Comparison of ENCODE assay signal across 19 mouse cellular contexts in genomic region chr3:16929846-16930245, GRCm38 (mm10).
DNase-seq lines count a peak whose midpoint lies in the region; ATAC-seq lines count a peak whose summit lies in the region.
"Had no signal": no experiment of that assay in that cellular context is flagged by ENCODE, and none has a peak within 500 bp of the region (broad histone marks: within the 10 kb centered on the region; RNA-seq: fewer than 3 reads in every experiment).

No protein-coding gene starts in this region.

- ATAC-seq in forebrain, embryonic 11.5 days (replicated peaks; ENCODE audit: low FRiP score): peak; percentile 40; the same call in 1 of the 2 replicates
- 0 out of 2 replicates have a peak, but pooled peaks have one; percentile 5 for ATAC-seq in hindbrain, embryonic 13.5 days (ENCODE audit: low FRiP score)
- ATAC-seq in hindbrain, embryonic 14.5 days (ENCODE audit: low FRiP score): no peak
- peak; percentile 37; the same call in 1 of the 2 replicates for ATAC-seq in neural tube, embryonic 15.5 days (ENCODE audit: low FRiP score)
- peak; percentile 38; the same call in 1 of the 2 replicates for ATAC-seq in midbrain, embryonic 16.5 days
- ATAC-seq: CD4-positive, CD25-positive, alpha-beta regulatory T cell, adult 4 months; intestine, embryonic 15.5 days had no signal

- H3K4me3 ChIP-seq in forebrain, embryonic 11.5 days (ENCODE audit: low read depth, low read length): no peak overlapping the region
- no peak overlapping the region for H3K4me3 ChIP-seq in forebrain, embryonic 10.5 days
- H3K4me3 ChIP-seq in hindbrain, embryonic 13.5 days: no peak overlapping the region
- no peak overlapping the region for H3K4me3 ChIP-seq in hindbrain, embryonic 14.5 days (replicated peaks; ENCODE audit: low read length)
- no peak overlapping the region for H3K4me3 ChIP-seq in neural tube, embryonic 15.5 days (replicated peaks)
- no peak overlapping the region for H3K4me3 ChIP-seq in midbrain, embryonic 16.5 days (ENCODE audit: low read depth, low read length)
- H3K4me3 ChIP-seq: embryonic facial prominence, embryonic 13.5 days; heart, embryonic 10.5 days; intestine, embryonic 15.5 days had no signal

- no peaks in the 10 kb centered on the region for H3K9me3 ChIP-seq in forebrain, embryonic 11.5 days (ENCODE audit: control insufficient read depth, low read length)
- H3K9me3 ChIP-seq in forebrain, embryonic 10.5 days: no peaks in the 10 kb centered on the region
- no peaks in the 10 kb centered on the region for H3K9me3 ChIP-seq in hindbrain, embryonic 13.5 days
- peaks cover 6% of the 10 kb centered on the region; the same call in 1 of the 2 replicates for H3K9me3 ChIP-seq in hindbrain, embryonic 14.5 days (ENCODE audit: control insufficient read depth, low read length)
- H3K9me3 ChIP-seq in neural tube, embryonic 15.5 days (replicated peaks): no peaks in the 10 kb centered on the region
- H3K9me3 ChIP-seq in midbrain, embryonic 16.5 days (replicated peaks; ENCODE audit: control insufficient read depth, low read length, poor library complexity, severe bottlenecking): no peaks in the 10 kb centered on the region
- H3K9me3 ChIP-seq: embryonic facial prominence, embryonic 13.5 days; G1E; heart, embryonic 10.5 days; intestine, embryonic 15.5 days had no signal

- no peaks in the 10 kb centered on the region for H3K36me3 ChIP-seq in forebrain, embryonic 11.5 days (ENCODE audit: control insufficient read depth, insufficient read depth, low read length)
- H3K36me3 ChIP-seq in forebrain, embryonic 10.5 days (replicated peaks): no peaks in the 10 kb centered on the region
- H3K36me3 ChIP-seq in hindbrain, embryonic 13.5 days: no peaks in the 10 kb centered on the region
- no peaks in the 10 kb centered on the region for H3K36me3 ChIP-seq in hindbrain, embryonic 14.5 days (replicated peaks; ENCODE audit: control insufficient read depth, insufficient read depth)
- no peaks in the 10 kb centered on the region for H3K36me3 ChIP-seq in neural tube, embryonic 15.5 days
- H3K36me3 ChIP-seq in midbrain, embryonic 16.5 days (ENCODE audit: control insufficient read depth, insufficient read depth, low read length): no peaks in the 10 kb centered on the region
- H3K36me3 ChIP-seq: embryonic facial prominence, embryonic 13.5 days; G1E; heart, embryonic 10.5 days; intestine, embryonic 15.5 days had no signal

- no peak for DNase-seq in forebrain, embryonic 11.5 days (ENCODE audit: low spot score)
- no peak for DNase-seq in forebrain, embryonic 10.5 days (ENCODE audit: extremely low spot score, low spot score)
- no peak for DNase-seq in hindbrain, embryonic 14.5 days (ENCODE audit: low spot score)
- DNase-seq in neural tube, embryonic 10.5 days (ENCODE audit: extremely low spot score, low spot score): no peak
- DNase-seq in cerebellum, postnatal 4 days (ENCODE audit: low spot score in 2 of 2): no peak
- DNase-seq: adrenal gland, adult 8-10 months; B cell, adult 2 months; cerebellum, adult 11 months; cerebellum, adult 8-10 months; gastrocnemius, postnatal 10 days; heart, adult 18-20 months had no signal

- no peaks in the 10 kb centered on the region for H3K27me3 ChIP-seq in forebrain, embryonic 11.5 days (ENCODE audit: control insufficient read depth, insufficient read depth, low read length)
- H3K27me3 ChIP-seq in forebrain, embryonic 10.5 days (ENCODE audit: poor library complexity, severe bottlenecking): no peaks in the 10 kb centered on the region
- no peaks in the 10 kb centered on the region for H3K27me3 ChIP-seq in hindbrain, embryonic 13.5 days
- no peaks in the 10 kb centered on the region for H3K27me3 ChIP-seq in hindbrain, embryonic 14.5 days (ENCODE audit: control insufficient read depth, insufficient read depth, low read length)
- no peaks in the 10 kb centered on the region for H3K27me3 ChIP-seq in neural tube, embryonic 15.5 days (replicated peaks)
- no peaks in the 10 kb centered on the region for H3K27me3 ChIP-seq in midbrain, embryonic 16.5 days (ENCODE audit: control insufficient read depth, insufficient read depth, low read depth, low read length)
- H3K27me3 ChIP-seq: embryonic facial prominence, embryonic 13.5 days; intestine, embryonic 15.5 days had no signal

- H3K9ac ChIP-seq in forebrain, embryonic 11.5 days (ENCODE audit: low read length): no peak overlapping the region
- H3K9ac ChIP-seq in hindbrain, embryonic 13.5 days: no peak overlapping the region
- H3K9ac ChIP-seq in hindbrain, embryonic 14.5 days: no peak overlapping the region
- no peak overlapping the region for H3K9ac ChIP-seq in neural tube, embryonic 15.5 days (replicated peaks)
- H3K9ac ChIP-seq in midbrain, embryonic 16.5 days (ENCODE audit: low read depth, low read length): no peak overlapping the region
- H3K9ac ChIP-seq: embryonic facial prominence, embryonic 13.5 days; intestine, embryonic 15.5 days had no signal

- H3K27ac ChIP-seq in forebrain, embryonic 11.5 days (ENCODE audit: low read depth, low read length): no peak overlapping the region
- H3K27ac ChIP-seq in forebrain, embryonic 10.5 days: no peak overlapping the region
- H3K27ac ChIP-seq in hindbrain, embryonic 13.5 days: no peak overlapping the region
- H3K27ac ChIP-seq in hindbrain, embryonic 14.5 days: no peak overlapping the region
- H3K27ac ChIP-seq in neural tube, embryonic 15.5 days (replicated peaks): no peak overlapping the region
- no peak overlapping the region; the same call in 1 of the 2 replicates for H3K27ac ChIP-seq in midbrain, embryonic 16.5 days (ENCODE audit: low read length)
- H3K27ac ChIP-seq: embryonic facial prominence, embryonic 13.5 days; heart, embryonic 10.5 days; intestine, embryonic 15.5 days had no signal

- 87% methylated on average over 1 of the region's 1 CpGs for WGBS in forebrain, embryonic 11.5 days
- WGBS in forebrain, embryonic 10.5 days: 75% methylated on average over 1 of the region's 1 CpGs
- 88% methylated on average over 1 of the region's 1 CpGs for WGBS in hindbrain, embryonic 13.5 days
- 75% methylated on average over 1 of the region's 1 CpGs for WGBS in hindbrain, embryonic 14.5 days
- 84% methylated on average over 1 of the region's 1 CpGs for WGBS in neural tube, embryonic 15.5 days
- WGBS in midbrain, embryonic 16.5 days: 75% methylated on average over 1 of the region's 1 CpGs

- H3K4me1 ChIP-seq in forebrain, embryonic 11.5 days (replicated peaks; ENCODE audit: control insufficient read depth, insufficient read depth, low read length): no peaks in the 10 kb centered on the region
- H3K4me1 ChIP-seq in forebrain, embryonic 10.5 days: peaks cover 4% of the 10 kb centered on the region; the same call in 1 of the 2 replicates
- no peaks in the 10 kb centered on the region for H3K4me1 ChIP-seq in hindbrain, embryonic 13.5 days (replicated peaks)
- H3K4me1 ChIP-seq in hindbrain, embryonic 14.5 days (replicated peaks; ENCODE audit: control insufficient read depth, insufficient read depth, low read length): no peaks in the 10 kb centered on the region
- no peaks in the 10 kb centered on the region for H3K4me1 ChIP-seq in neural tube, embryonic 15.5 days
- H3K4me1 ChIP-seq in midbrain, embryonic 16.5 days (ENCODE audit: control insufficient read depth, insufficient read depth, low read length): peaks cover 3% of the 10 kb centered on the region; the same call in 1 of the 2 replicates
- H3K4me1 ChIP-seq: embryonic facial prominence, embryonic 13.5 days; heart, embryonic 10.5 days; intestine, embryonic 15.5 days had no signal

- no peak overlapping the region for H3K4me2 ChIP-seq in forebrain, embryonic 11.5 days (ENCODE audit: low read depth, low read length, severe bottlenecking)
- no peak overlapping the region for H3K4me2 ChIP-seq in hindbrain, embryonic 13.5 days
- no peak overlapping the region for H3K4me2 ChIP-seq in hindbrain, embryonic 14.5 days (replicated peaks)
- no peak overlapping the region for H3K4me2 ChIP-seq in neural tube, embryonic 15.5 days
- H3K4me2 ChIP-seq in midbrain, embryonic 16.5 days (ENCODE audit: low read length): no peak overlapping the region
- H3K4me2 ChIP-seq: embryonic facial prominence, embryonic 13.5 days; intestine, embryonic 15.5 days had no signal
